ENCODE assay signal across 10 mouse cellular contexts in the genomic region with DNA sequence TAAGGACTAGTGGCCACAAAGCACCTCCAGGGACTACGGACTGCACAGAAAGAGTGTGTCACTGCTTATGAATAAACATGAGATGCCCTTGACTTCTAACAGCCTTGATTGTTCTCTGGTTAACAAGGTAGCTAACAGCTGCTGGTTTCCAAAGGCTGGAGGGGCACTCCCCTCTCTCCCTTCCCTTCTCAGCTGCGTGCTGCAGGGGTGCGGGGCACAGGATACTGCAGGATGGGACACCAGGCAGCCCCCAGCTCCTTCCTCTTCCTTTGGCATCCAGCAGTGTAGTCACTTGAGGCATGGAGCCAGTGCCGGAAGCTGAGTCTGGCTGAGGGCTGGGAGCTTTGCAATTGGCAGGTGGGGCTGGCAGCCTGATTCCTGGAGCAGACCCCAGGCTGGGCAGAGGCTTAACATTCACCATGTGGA.
A peak's percentile ranks its signal among the peaks of the same experiment; 100 is the strongest.
DNase-seq lines count a peak whose midpoint lies in the region; ATAC-seq and TF ChIP-seq lines count a peak whose summit lies in the region.
"Had no signal": no experiment of that assay in that cellular context is flagged by ENCODE, and none has a peak within 500 bp of the region (broad histone marks: within the 10 kb centered on the region; RNA-seq: fewer than 3 reads in every experiment).

No protein-coding gene starts in this region.

- 46% methylated on average over 4 of the region's 4 CpGs for WGBS in embryonic facial prominence, embryonic 11.5 days
- 8% methylated on average over 4 of the region's 4 CpGs for WGBS in forebrain, embryonic 15.5 days
- 22% methylated on average over 4 of the region's 4 CpGs for WGBS in midbrain, embryonic 12.5 days
- WGBS in lung, postnatal 0 days: 36% methylated on average over 4 of the region's 4 CpGs

- H3K27ac ChIP-seq in embryonic facial prominence, embryonic 11.5 days (replicated peaks; ENCODE audit: low read depth, low read length): no peak overlapping the region
- peak overlapping the region; percentile 64 for H3K27ac ChIP-seq in forebrain, embryonic 15.5 days (replicated peaks)
- peak overlapping the region; percentile 69 for H3K27ac ChIP-seq in midbrain, embryonic 12.5 days (replicated peaks)
- H3K27ac ChIP-seq in lung, postnatal 0 days (ENCODE audit: low read length): no peak overlapping the region
- H3K27ac ChIP-seq: liver, embryonic 13.5 days had no signal

- H3K27me3 ChIP-seq in embryonic facial prominence, embryonic 11.5 days (ENCODE audit: control insufficient read depth, insufficient read depth, low read length): no peaks in the 10 kb centered on the region
- H3K27me3 ChIP-seq in forebrain, embryonic 15.5 days: no peaks in the 10 kb centered on the region
- no peaks in the 10 kb centered on the region for H3K27me3 ChIP-seq in midbrain, embryonic 12.5 days
- no peaks in the 10 kb centered on the region for H3K27me3 ChIP-seq in lung, postnatal 0 days (replicated peaks; ENCODE audit: insufficient read depth, low read length)
- H3K27me3 ChIP-seq: liver, embryonic 13.5 days had no signal

- TF ChIP-seq EP300 in lung, postnatal 0 days (IDR thresholded peaks at IDR 0.05): no peak

- H3K36me3 ChIP-seq in embryonic facial prominence, embryonic 11.5 days (replicated peaks; ENCODE audit: control insufficient read depth, insufficient read depth, low read depth, low read length): no peaks in the 10 kb centered on the region
- H3K36me3 ChIP-seq in forebrain, embryonic 15.5 days: no peaks in the 10 kb centered on the region
- H3K36me3 ChIP-seq in midbrain, embryonic 12.5 days: no peaks in the 10 kb centered on the region
- no peaks in the 10 kb centered on the region for H3K36me3 ChIP-seq in lung, postnatal 0 days (ENCODE audit: insufficient read depth, low read length)
- H3K36me3 ChIP-seq: liver, embryonic 13.5 days had no signal

- no peaks in the 10 kb centered on the region for H3K9me3 ChIP-seq in embryonic facial prominence, embryonic 11.5 days (replicated peaks; ENCODE audit: control insufficient read depth, low read length)
- H3K9me3 ChIP-seq in forebrain, embryonic 15.5 days: no peaks in the 10 kb centered on the region
- H3K9me3 ChIP-seq in midbrain, embryonic 12.5 days: no peaks in the 10 kb centered on the region
- no peaks in the 10 kb centered on the region for H3K9me3 ChIP-seq in lung, postnatal 0 days (ENCODE audit: low read length)
- H3K9me3 ChIP-seq: liver, embryonic 13.5 days had no signal

- no peaks in the 10 kb centered on the region for H3K4me1 ChIP-seq in embryonic facial prominence, embryonic 11.5 days (ENCODE audit: control insufficient read depth, insufficient read depth, low read length)
- H3K4me1 ChIP-seq in forebrain, embryonic 15.5 days: peaks cover 28% of the 10 kb centered on the region
- H3K4me1 ChIP-seq in midbrain, embryonic 12.5 days: peaks cover 25% of the 10 kb centered on the region
- H3K4me1 ChIP-seq in lung, postnatal 0 days (ENCODE audit: insufficient read depth, low read depth, low read length): no peaks in the 10 kb centered on the region
- H3K4me1 ChIP-seq: liver, embryonic 13.5 days had no signal

- no peak overlapping the region for H3K9ac ChIP-seq in embryonic facial prominence, embryonic 11.5 days (replicated peaks; ENCODE audit: low read length)
- H3K9ac ChIP-seq in forebrain, embryonic 15.5 days (replicated peaks): no peak overlapping the region
- no peak overlapping the region for H3K9ac ChIP-seq in midbrain, embryonic 12.5 days (replicated peaks)
- no peak overlapping the region for H3K9ac ChIP-seq in lung, postnatal 0 days (replicated peaks; ENCODE audit: low read depth)
- H3K9ac ChIP-seq: liver, embryonic 13.5 days had no signal

- H3K4me2 ChIP-seq in embryonic facial prominence, embryonic 11.5 days (ENCODE audit: low read depth, low read length): no peak overlapping the region
- H3K4me2 ChIP-seq in forebrain, embryonic 15.5 days (replicated peaks): 0 out of 2 replicates have a peak overlapping the region, but pooled peaks have one; percentile 8
- no peak overlapping the region for H3K4me2 ChIP-seq in midbrain, embryonic 12.5 days (replicated peaks)
- no peak overlapping the region for H3K4me2 ChIP-seq in lung, postnatal 0 days (replicated peaks; ENCODE audit: low read depth, low read length)
- H3K4me2 ChIP-seq: liver, embryonic 13.5 days had no signal

- DNase-seq in kidney, postnatal 4 days: peak; percentile 24 to 36
- no peak for DNase-seq in kidney, adult 8-10 months
- no peak for DNase-seq in embryonic facial prominence, embryonic 11.5 days (ENCODE audit: low spot score)
- DNase-seq in T-cell, adult 2 months (ENCODE audit: low spot score): no peak
- no peak for DNase-seq in natural killer cell, adult 2 months (ENCODE audit: low spot score in 2 of 2)
- no peak for DNase-seq in lung, postnatal 0 days (ENCODE audit: low spot score)
- DNase-seq: liver, embryonic 13.5 days; thymus, adult 2 months had no signal

- no peak overlapping the region for H3K4me3 ChIP-seq in embryonic facial prominence, embryonic 11.5 days (ENCODE audit: low read depth, low read length)
- H3K4me3 ChIP-seq in forebrain, embryonic 15.5 days: no peak overlapping the region
- no peak overlapping the region for H3K4me3 ChIP-seq in midbrain, embryonic 12.5 days
- no peak overlapping the region for H3K4me3 ChIP-seq in lung, postnatal 0 days (ENCODE audit: low read depth, low read length)
- H3K4me3 ChIP-seq: liver, embryonic 13.5 days had no signal

- peak; percentile 70 for ATAC-seq in embryonic facial prominence, embryonic 11.5 days (replicated peaks; ENCODE audit: insufficient number of reproducible peaks, low FRiP score, low TSS enrichment, low read depth)
- peak; percentile 81 for ATAC-seq in forebrain, embryonic 15.5 days (replicated peaks)
- peak; percentile 69 for ATAC-seq in midbrain, embryonic 12.5 days (ENCODE audit: low FRiP score, low read depth)
- ATAC-seq in lung, postnatal 0 days: no peak

- TF ChIP-seq CTCF in lung, postnatal 0 days (IDR thresholded peaks at IDR 0.05): no peak

Comparison
In these comparisons a context has a peak if more than half of its experiments do, and no peak if none do; other contexts are left out.
1. DNase-seq: peak in kidney, postnatal 4 days (2 of 2); none in kidney, adult 8-10 months (0 of 2), embryonic facial prominence, embryonic 11.5 days (single experiment), T-cell, adult 2 months (single experiment), natural killer cell, adult 2 months (0 of 2) and lung, postnatal 0 days (single experiment).
2. H3K27ac ChIP-seq: peak in forebrain, embryonic 15.5 days (single experiment) and midbrain, embryonic 12.5 days (single experiment); none in embryonic facial prominence, embryonic 11.5 days (single experiment) and lung, postnatal 0 days (single experiment).